Mouse (Mus musculus): ENCODE measurements around the gene Apod. TPM values are rescaled to one million over a fixed set of nuclear protein-coding genes. Genes with fewer than 3 reads are reported as not detected.
"Not testable (repeated sequence)": the region's sequence is repeated elsewhere in the genome, so short reads cannot be mapped to it uniquely, and the experiment has no call there.

The Apod gene
- total and polyA plus RNA-seq, 2 experiments: not detected

GRCm38 (mm10) chr16:31339332-31339731, 24.7 kb upstream of the Apod start:
- Histone ChIP-seq H3K27ac (replicated peaks; ENCODE audit: insufficient read depth, low read depth, low read length) (no peak overlapping the region), H3K4me3 (ENCODE audit: insufficient read depth, low read depth, low read length) (no peak overlapping the region), H3K79me2 (ENCODE audit: control insufficient read depth, insufficient read depth, low read length) (no peaks in the 10 kb centered on the region), H3K27me3 (ENCODE audit: control insufficient read depth, insufficient read depth, low read length) (no peaks in the 10 kb centered on the region), H3K36me3 (ENCODE audit: control insufficient read depth, insufficient read depth, low read length) (no peaks in the 10 kb centered on the region), H3K4me1 (ENCODE audit: control insufficient read depth, insufficient read depth, low read length) (no peaks in the 10 kb centered on the region), H3K9ac (ENCODE audit: low read depth, low read length) (no peak overlapping the region)
- DNase-seq (ENCODE audit: extremely low read depth, low read depth, low spot score): no peak
- TF ChIP-seq CTCF (IDR thresholded peaks at IDR 0.05; ENCODE audit: low read depth, low read length): no peak
- no peak for TF ChIP-seq POLR2A (IDR thresholded peaks at IDR 0.05; ENCODE audit: extremely low read depth, insufficient read depth, low read length)
- WGBS: 66% methylated on average over 5 of the region's 5 CpGs

- H3K4me1 ChIP-seq (ENCODE audit: control insufficient read depth, insufficient read depth, low read length): no peaks in the 10 kb centered on the region
- H3K36me3 ChIP-seq (ENCODE audit: control insufficient read depth, insufficient read depth, low read length): no peaks in the 10 kb centered on the region
- no peak overlapping the region for H3K27ac ChIP-seq (replicated peaks; ENCODE audit: insufficient read depth, low read depth, low read length)
- H3K4me3 ChIP-seq (ENCODE audit: insufficient read depth, low read depth, low read length): no peak overlapping the region
- DNase-seq (ENCODE audit: extremely low read depth, low read depth, low spot score): no peak
- H3K79me2 ChIP-seq (ENCODE audit: control insufficient read depth, insufficient read depth, low read length): no peaks in the 10 kb centered on the region
- no peak overlapping the region for H3K9ac ChIP-seq (ENCODE audit: low read depth, low read length)
- WGBS: 64% methylated on average over 3 of the region's 3 CpGs
- TF ChIP-seq CTCF (IDR thresholded peaks at IDR 0.05; ENCODE audit: low read depth, low read length) (no peak), POLR2A (IDR thresholded peaks at IDR 0.05; ENCODE audit: extremely low read depth, insufficient read depth, low read length) (no peak)
- no peaks in the 10 kb centered on the region for H3K27me3 ChIP-seq (ENCODE audit: control insufficient read depth, insufficient read depth, low read length)
Measured at GRCm38 (mm10) chr16:31337956-31338355, 23.3 kb upstream of the Apod start.

- 53% methylated on average over 5 of the region's 5 CpGs for WGBS
- no peak for DNase-seq (ENCODE audit: extremely low read depth, low read depth, low spot score)
- TF ChIP-seq CTCF (IDR thresholded peaks at IDR 0.05; ENCODE audit: low read depth, low read length) (no peak), POLR2A (IDR thresholded peaks at IDR 0.05; ENCODE audit: extremely low read depth, insufficient read depth, low read length) (no peak)
Measured at GRCm38 (mm10) chr16:31334796-31335195, 20.2 kb upstream of the Apod start.

GRCm38 (mm10) chr16:31332586-31332985, 18.0 kb upstream of the Apod start:
- Histone ChIP-seq H3K4me3 (ENCODE audit: insufficient read depth, low read depth, low read length) (no peak overlapping the region), H3K9ac (ENCODE audit: low read depth, low read length) (no peak overlapping the region), H3K27ac (replicated peaks; ENCODE audit: insufficient read depth, low read depth, low read length) (no peak overlapping the region), H3K27me3 (ENCODE audit: control insufficient read depth, insufficient read depth, low read length) (no peaks in the 10 kb centered on the region), H3K79me2 (ENCODE audit: control insufficient read depth, insufficient read depth, low read length) (no peaks in the 10 kb centered on the region), H3K36me3 (ENCODE audit: control insufficient read depth, insufficient read depth, low read length) (no peaks in the 10 kb centered on the region), H3K4me1 (ENCODE audit: control insufficient read depth, insufficient read depth, low read length) (0 out of 2 replicates have a peak, but pooled peaks cover 2% of the 10 kb centered on the region)
- no peak for DNase-seq (ENCODE audit: extremely low read depth, low read depth, low spot score)
- TF ChIP-seq POLR2A (IDR thresholded peaks at IDR 0.05; ENCODE audit: extremely low read depth, insufficient read depth, low read length) (no peak), CTCF (IDR thresholded peaks at IDR 0.05; ENCODE audit: low read depth, low read length) (no peak)

More at GRCm38 (mm10) chr16:31334796-31335195, 20.2 kb upstream of the Apod start:
- no peak overlapping the region for H3K4me3 ChIP-seq (ENCODE audit: insufficient read depth, low read depth, low read length)
- no peaks in the 10 kb centered on the region for H3K27me3 ChIP-seq (ENCODE audit: control insufficient read depth, insufficient read depth, low read length)
- no peaks in the 10 kb centered on the region for H3K4me1 ChIP-seq (ENCODE audit: control insufficient read depth, insufficient read depth, low read length)
- no peak overlapping the region for H3K27ac ChIP-seq (replicated peaks; ENCODE audit: insufficient read depth, low read depth, low read length)
- no peaks in the 10 kb centered on the region for H3K36me3 ChIP-seq (ENCODE audit: control insufficient read depth, insufficient read depth, low read length)
- H3K79me2 ChIP-seq (ENCODE audit: control insufficient read depth, insufficient read depth, low read length): no peaks in the 10 kb centered on the region
- H3K9ac ChIP-seq (ENCODE audit: low read depth, low read length): no peak overlapping the region

GRCm38 (mm10) chr16:31330970-31331369, 16.4 kb upstream of the Apod start:
- H3K27ac ChIP-seq (replicated peaks; ENCODE audit: insufficient read depth, low read depth, low read length); H3K79me2 ChIP-seq (ENCODE audit: control insufficient read depth, insufficient read depth, low read length); H3K4me3 ChIP-seq (ENCODE audit: insufficient read depth, low read depth, low read length); H3K9ac ChIP-seq (ENCODE audit: low read depth, low read length); H3K4me1 ChIP-seq (ENCODE audit: control insufficient read depth, insufficient read depth, low read length); H3K27me3 ChIP-seq (ENCODE audit: control insufficient read depth, insufficient read depth, low read length); H3K36me3 ChIP-seq (ENCODE audit: control insufficient read depth, insufficient read depth, low read length): not testable (repeated sequence)
- DNase-seq (ENCODE audit: extremely low read depth, low read depth, low spot score): peak; percentile 12
- 40% methylated on average over 6 of the region's 6 CpGs for whole genome bisulfite sequencing

GRCm38 (mm10) chr16:31329668-31330067, 15.1 kb upstream of the Apod start:
- TF ChIP-seq POLR2A (IDR thresholded peaks at IDR 0.05; ENCODE audit: extremely low read depth, insufficient read depth, low read length) (no peak), CTCF (IDR thresholded peaks at IDR 0.05; ENCODE audit: low read depth, low read length) (no peak)

More at GRCm38 (mm10) chr16:31329668-31330067, 15.1 kb upstream of the Apod start:
- H3K4me1 ChIP-seq (ENCODE audit: control insufficient read depth, insufficient read depth, low read length): 0 out of 2 replicates have a peak, but pooled peaks cover 6% of the 10 kb centered on the region
- H3K27me3 ChIP-seq (ENCODE audit: control insufficient read depth, insufficient read depth, low read length): no peaks in the 10 kb centered on the region
- H3K27ac ChIP-seq (replicated peaks; ENCODE audit: insufficient read depth, low read depth, low read length): no peak overlapping the region
- H3K4me3 ChIP-seq (ENCODE audit: insufficient read depth, low read depth, low read length): no peak overlapping the region
- H3K79me2 ChIP-seq (ENCODE audit: control insufficient read depth, insufficient read depth, low read length): no peaks in the 10 kb centered on the region
- no peak overlapping the region for H3K9ac ChIP-seq (ENCODE audit: low read depth, low read length)
- no peaks in the 10 kb centered on the region for H3K36me3 ChIP-seq (ENCODE audit: control insufficient read depth, insufficient read depth, low read length)
- 86% methylated on average over 2 of the region's 2 CpGs for WGBS
- no peak for DNase-seq (ENCODE audit: extremely low read depth, low read depth, low spot score)
